Mouse (Mus musculus) thymus, adult 2 months (tissue): ENCODE measurements around the gene Osmr.

Experiments used
- CTCF ChIP-seq: fragments of 200-500 bp; IDR thresholded peaks from 2 replicates; pipeline ENCODE4 v1.5.1; 2012; ENCODE audit warnings: mild to moderate bottlenecking, control low read depth, low read length, moderate library complexity, borderline replicate concordance; ENCODE audit not compliant: control insufficient read depth, poor library complexity, insufficient read depth; ENCODE audit errors: extremely low read depth
- POLR2A ChIP-seq: fragments of 200-500 bp; IDR thresholded peaks from 2 replicates; pipeline ENCODE4 v1.6.1; 2012; ENCODE audit warnings: mild to moderate bottlenecking, low read length, control low read depth, moderate library complexity; ENCODE audit not compliant: control insufficient read depth, poor library complexity, insufficient read depth; ENCODE audit errors: extremely low read depth

GRCm38 (mm10) chr15:6903286-6903975, 28.7 kb upstream of the Osmr start:
- TF ChIP-seq CTCF (no peak), POLR2A (no peak)
